Mouse (Mus musculus) testis, adult 2 months (tissue): ENCODE measurements at regions not wholly inside any gene's neighbourhood (a gene's known extent, or its start where the extent isn't known, plus 50 kb on each side); places are given as distances from the start of the nearest gene placed in this dataset.

ENCODE experiments used
- H3K27ac ChIP-seq: fragments of 200-500 bp; 2 replicates; pipeline ENCODE4 v1.5.1; 2012; ENCODE audit warnings: low read depth, low read length; ENCODE audit not compliant: control insufficient read depth, insufficient read depth
- H3K27me3 ChIP-seq: fragments of 200-500 bp; 2 replicates; pipeline ENCODE4 v1.6.1; 2012; ENCODE audit warnings: mild to moderate bottlenecking, low read length, moderate library complexity; ENCODE audit not compliant: control insufficient read depth, insufficient read depth
- H3K36me3 ChIP-seq: fragments of 200-500 bp; 2 replicates; pipeline ENCODE4 v1.6.1; 2012; ENCODE audit warnings: mild to moderate bottlenecking, low read length; ENCODE audit not compliant: control insufficient read depth, insufficient read depth
- H3K4me1 ChIP-seq: fragments of 200-500 bp; 2 replicates; pipeline ENCODE4 v1.6.1; 2012; ENCODE audit warnings: low read length; ENCODE audit not compliant: control insufficient read depth, insufficient read depth
- H3K4me3 ChIP-seq: fragments of 200-500 bp; 2 replicates; pipeline ENCODE4 v1.5.1; 2012; ENCODE audit warnings: low read depth, mild to moderate bottlenecking, low read length, moderate library complexity, mixed read lengths; ENCODE audit not compliant: control insufficient read depth
- CTCF ChIP-seq: fragments of 200-500 bp; IDR thresholded peaks from 2 replicates; pipeline ENCODE4 v1.5.1; 2012; ENCODE audit warnings: low read depth, mild to moderate bottlenecking, inconsistent platforms, low read length, moderate library complexity; ENCODE audit not compliant: control insufficient read depth, insufficient read depth, insufficient replicate concordance
- POLR2A ChIP-seq: fragments of 200-500 bp; IDR thresholded peaks from 2 replicates; pipeline ENCODE4 v1.6.1; 2012; ENCODE audit warnings: low read depth, mild to moderate bottlenecking, inconsistent platforms, low read length, moderate library complexity; ENCODE audit not compliant: control insufficient read depth

DNA sequence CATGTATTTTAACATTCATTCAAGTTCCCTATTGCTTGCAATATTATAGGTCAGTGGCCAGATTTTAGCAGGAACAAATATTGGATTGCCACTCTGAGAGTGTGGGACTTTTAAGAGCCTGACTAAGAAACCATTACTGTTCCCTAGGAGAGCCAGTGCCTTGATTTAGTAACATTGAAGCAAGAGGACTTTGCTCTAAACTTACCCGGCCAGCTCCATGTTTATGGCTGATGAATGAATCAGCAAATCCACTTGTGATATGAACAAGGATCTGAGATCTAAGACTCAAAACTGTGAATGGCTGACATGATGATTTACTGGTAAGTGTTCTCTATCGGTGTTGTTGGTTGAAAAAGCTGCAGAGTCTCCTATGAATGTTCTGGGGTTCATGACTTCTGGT, 236.4 kb downstream of the Brinp2 start:
- no peaks in the 10 kb centered on the region for H3K27me3 ChIP-seq
- H3K27ac ChIP-seq = no peak overlapping the region
- H3K36me3 ChIP-seq = no peaks in the 10 kb centered on the region
- no peaks in the 10 kb centered on the region for H3K4me1 ChIP-seq
- H3K4me3 ChIP-seq = no peak overlapping the region
- TF ChIP-seq CTCF (no peak), POLR2A (no peak)

DNA sequence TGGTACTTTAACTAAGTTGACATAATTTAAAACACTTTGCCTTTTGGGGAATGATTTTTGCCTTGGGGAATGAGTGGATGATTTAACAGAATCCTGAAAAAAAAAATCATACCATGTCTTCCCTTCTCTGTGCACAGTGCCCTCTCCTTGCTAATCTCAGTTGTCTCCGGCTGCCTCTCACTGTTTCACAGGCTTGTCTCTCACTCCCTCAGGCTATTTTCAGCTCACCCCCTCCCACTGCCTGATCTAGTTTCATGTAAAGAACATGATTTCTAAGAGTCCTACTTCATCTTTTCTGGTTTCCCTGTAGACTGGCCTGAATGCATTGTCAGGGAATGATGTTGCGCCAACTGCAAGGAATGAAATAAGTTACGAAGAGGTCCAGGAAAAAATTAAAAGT, 231.2 kb downstream of the Brinp2 start:
- no peak overlapping the region for H3K27ac ChIP-seq
- no peaks in the 10 kb centered on the region for H3K36me3 ChIP-seq
- no peak overlapping the region for H3K4me3 ChIP-seq
- H3K27me3 ChIP-seq = no peaks in the 10 kb centered on the region
- H3K4me1 ChIP-seq = no peaks in the 10 kb centered on the region
- no peak for TF ChIP-seq POLR2A
- no peak for TF ChIP-seq CTCF

DNA sequence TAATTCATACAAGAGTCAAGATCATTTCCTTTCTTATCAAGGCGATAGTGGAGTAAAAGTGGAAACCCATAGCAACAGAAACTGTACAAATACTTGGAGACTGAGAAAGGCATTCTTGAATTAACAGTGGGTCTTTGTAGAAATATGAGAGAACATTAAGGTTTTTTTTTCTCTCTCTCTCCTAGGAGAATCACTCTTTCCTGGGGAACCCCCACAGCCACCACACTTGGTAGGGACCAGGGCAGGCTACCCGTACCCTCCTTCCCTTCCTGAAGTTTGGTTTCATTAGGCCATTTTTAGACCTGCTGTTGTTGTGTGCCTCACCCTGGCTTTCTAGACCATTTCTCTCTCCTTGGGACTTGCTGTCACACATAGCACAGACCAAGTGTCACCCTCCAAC, 229.9 kb downstream of the Brinp2 start:
- H3K27me3 ChIP-seq = no peaks in the 10 kb centered on the region
- no peak overlapping the region for H3K27ac ChIP-seq
- H3K4me3 ChIP-seq = no peak overlapping the region
- no peaks in the 10 kb centered on the region for H3K36me3 ChIP-seq
- no peaks in the 10 kb centered on the region for H3K4me1 ChIP-seq
- TF ChIP-seq CTCF (no peak), POLR2A (no peak)

DNA sequence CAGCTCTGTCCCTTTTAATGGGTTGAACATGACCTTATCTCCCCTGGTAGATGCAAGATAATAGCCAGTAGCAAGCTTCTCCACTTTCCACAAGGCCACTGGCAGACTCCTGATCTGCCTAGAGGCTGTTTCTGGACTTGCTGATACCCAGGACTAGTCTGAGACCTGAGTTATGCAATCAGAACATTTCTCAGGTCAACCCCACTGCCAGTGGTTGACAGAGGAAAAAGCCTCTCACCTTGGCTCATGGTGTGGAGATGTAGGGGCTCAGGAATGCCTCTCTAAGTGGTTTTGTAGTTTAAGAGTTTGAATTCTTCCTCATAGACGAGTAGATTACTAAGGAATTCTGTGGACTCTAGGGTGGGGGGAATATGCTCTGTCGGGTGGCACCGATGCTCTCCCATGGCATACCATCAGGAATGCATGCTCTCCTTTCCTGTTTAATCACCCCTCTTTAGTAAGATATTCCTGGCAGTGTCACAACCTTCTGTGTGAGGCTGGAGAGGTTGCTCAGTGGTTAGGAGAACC, 226.8 kb downstream of the Brinp2 start:
- H3K27ac ChIP-seq = no peak overlapping the region
- no peaks in the 10 kb centered on the region for H3K36me3 ChIP-seq
- no peak for TF ChIP-seq POLR2A
- TF ChIP-seq CTCF = no peak
- H3K4me1 ChIP-seq = no peaks in the 10 kb centered on the region
- H3K4me3 ChIP-seq = no peak overlapping the region
- H3K27me3 ChIP-seq = no peaks in the 10 kb centered on the region

DNA sequence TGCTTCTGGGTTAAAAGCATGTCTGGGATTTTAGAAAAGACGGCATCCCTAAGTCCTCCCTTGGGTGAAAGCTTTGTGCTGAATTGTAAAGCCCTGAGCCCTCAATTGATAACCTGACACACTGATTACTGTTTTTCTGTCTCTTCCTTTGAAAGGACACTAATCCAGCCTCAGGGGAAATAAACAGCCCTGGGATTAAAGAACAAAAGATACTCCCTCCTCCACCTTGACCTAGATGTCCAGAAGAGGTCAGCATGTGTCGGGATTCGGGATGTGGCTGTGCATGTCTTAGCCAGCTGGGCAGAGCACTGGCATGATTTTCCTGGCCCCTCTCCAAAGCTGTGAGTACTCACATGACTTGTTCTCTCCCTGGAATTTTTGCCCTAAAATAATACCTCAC, 208.6 kb downstream of the Brinp2 start:
- no peak for TF ChIP-seq CTCF
- no peak for TF ChIP-seq POLR2A
- Histone ChIP-seq H3K27me3 (no peaks in the 10 kb centered on the region), H3K36me3 (no peaks in the 10 kb centered on the region), H3K4me1 (no peaks in the 10 kb centered on the region), H3K27ac (no peak overlapping the region), H3K4me3 (no peak overlapping the region)

DNA sequence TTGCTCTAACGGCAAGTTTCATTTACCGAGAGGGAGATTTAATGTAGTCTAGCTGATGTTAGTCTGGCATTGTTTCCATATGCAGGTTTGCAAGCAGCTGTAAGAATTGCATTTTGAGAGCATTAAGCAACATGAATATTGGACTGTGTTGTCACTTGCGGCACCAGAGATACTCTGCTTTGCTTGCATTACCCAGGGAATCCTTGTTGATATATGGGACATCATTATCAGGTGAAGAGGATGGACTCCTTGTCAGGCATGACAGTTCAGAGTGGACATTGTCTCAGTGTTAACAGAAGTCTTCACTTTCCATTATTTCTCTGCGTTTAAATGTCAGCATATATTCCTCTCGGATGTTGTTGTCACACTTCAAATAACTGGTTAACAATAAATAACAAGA, 208.1 kb downstream of the Brinp2 start:
- H3K36me3 ChIP-seq = no peaks in the 10 kb centered on the region
- H3K4me3 ChIP-seq = no peak overlapping the region
- TF ChIP-seq POLR2A = no peak
- no peak for TF ChIP-seq CTCF
- H3K27ac ChIP-seq = no peak overlapping the region
- H3K27me3 ChIP-seq = no peaks in the 10 kb centered on the region
- no peaks in the 10 kb centered on the region for H3K4me1 ChIP-seq

DNA sequence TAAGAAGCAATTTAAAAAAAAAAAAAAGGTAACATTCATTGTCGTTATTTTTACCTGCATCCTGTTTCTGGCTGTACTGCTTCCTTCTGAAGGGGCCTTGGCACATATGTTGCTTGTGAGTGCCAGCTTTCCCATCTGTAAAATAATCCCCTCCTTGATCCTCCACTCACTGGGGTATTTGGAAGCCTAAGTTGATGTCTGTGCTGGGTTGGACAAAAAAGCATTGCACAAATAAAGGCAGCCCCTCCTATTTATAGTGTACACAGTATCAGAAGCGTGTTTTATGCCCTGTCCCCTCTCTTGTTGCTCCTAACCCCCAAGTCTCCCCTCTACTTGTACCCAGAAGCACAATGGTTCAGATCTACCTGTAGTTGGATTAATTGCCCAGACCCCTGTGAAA, 195.0 kb downstream of the Brinp2 start:
- Histone ChIP-seq H3K27ac (no peak overlapping the region), H3K4me1 (no peaks in the 10 kb centered on the region), H3K4me3 (no peak overlapping the region), H3K36me3 (no peaks in the 10 kb centered on the region), H3K27me3 (no peaks in the 10 kb centered on the region)
- TF ChIP-seq CTCF (no peak), POLR2A (no peak)

DNA sequence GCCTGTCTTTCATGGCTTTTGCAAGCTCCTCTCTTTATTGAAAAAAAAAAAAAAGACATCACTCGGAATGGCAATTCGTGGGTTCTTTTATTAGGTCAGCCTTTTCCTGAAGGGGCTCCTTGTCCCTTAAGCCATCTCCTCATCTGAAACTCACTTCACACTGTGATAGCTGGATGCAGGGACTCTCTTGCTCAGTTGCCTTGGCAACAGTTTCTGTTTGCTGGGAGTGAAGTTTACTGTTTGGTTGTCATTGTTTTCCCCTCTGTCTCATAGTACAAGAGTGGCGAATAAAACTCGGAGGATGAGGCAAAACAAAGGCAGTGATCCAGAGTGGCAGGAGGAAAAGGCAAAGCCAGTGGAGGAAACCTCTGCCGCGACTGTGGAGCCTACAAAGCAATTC, 194.6 kb downstream of the Brinp2 start:
- Histone ChIP-seq H3K36me3 (no peaks in the 10 kb centered on the region), H3K27me3 (no peaks in the 10 kb centered on the region)
- no peak for TF ChIP-seq POLR2A
- no peak for TF ChIP-seq CTCF

More for the DNA sequence above, 194.6 kb downstream of the Brinp2 start:
- Histone ChIP-seq H3K4me3 (no peak overlapping the region), H3K4me1 (no peaks in the 10 kb centered on the region), H3K27ac (no peak overlapping the region)
